8 mouse cellular contexts compared by ENCODE assay signal in the genomic region with DNA sequence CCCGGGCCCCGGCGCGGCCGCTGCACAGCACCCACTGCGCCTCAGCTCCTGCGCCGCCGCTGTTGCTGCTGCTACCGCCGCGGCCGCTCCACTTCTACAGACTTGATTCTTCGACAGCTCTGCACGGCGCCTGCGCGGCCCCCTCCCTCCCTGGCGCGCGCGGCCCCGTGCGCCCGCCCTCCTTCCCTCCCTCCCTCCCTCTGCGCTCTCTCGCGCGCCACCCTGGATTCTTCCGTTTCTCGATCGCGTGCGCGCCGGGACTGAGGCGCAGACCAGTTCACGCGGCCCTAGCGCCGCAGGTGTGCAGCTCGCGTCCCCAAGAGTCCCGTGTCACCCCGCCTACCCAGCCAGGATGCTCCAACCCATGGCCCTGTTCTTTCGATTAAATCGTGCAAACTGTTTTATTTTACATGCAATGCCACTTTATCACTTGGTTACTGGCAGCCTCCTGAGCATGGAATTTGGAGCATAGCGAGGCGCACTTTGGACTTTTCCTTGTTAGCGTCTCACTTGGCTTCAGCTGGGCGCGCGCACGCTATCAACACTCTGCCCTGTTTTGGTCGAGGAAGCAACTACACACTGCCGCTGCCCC. TPM values are rescaled to one million over a fixed set of nuclear protein-coding genes. Genes with fewer than 3 reads are reported as not detected.
DNase-seq lines count a peak whose midpoint lies in the region; ATAC-seq lines count a peak whose summit lies in the region.

TSS of gene Irf2bp2 (minus strand) at position 98 of the 592 bp plus-strand sequence.

- peak; percentile 99 for DNase-seq in NIH3T3 (ENCODE audit: low read depth)
- DNase-seq in cerebellum, adult 9-11 months, result peak; percentile 91
- peak; percentile 82 to 87 for DNase-seq in frontal cortex, postnatal 10 days (ENCODE audit: low spot score in 2 of 2)
- DNase-seq in layer of hippocampus, postnatal 36 days, result peak; percentile 85 to 86
- peak; percentile 91 to 96 for DNase-seq in lung, postnatal 4 days
- DNase-seq in retina, postnatal 7 days (ENCODE audit: low read depth, low spot score), result peak; percentile 91
- DNase-seq in urinary bladder, adult 2 months (ENCODE audit: low spot score), result peak; percentile 79

- peak; percentile 68 for ATAC-seq in hindbrain, embryonic 12.5 days (ENCODE audit: low FRiP score)

- H3K9me3 ChIP-seq in hindbrain, embryonic 12.5 days (replicated peaks), result no peaks in the 10 kb centered on the region

- peak within 1 kb of the TSS; percentile 99 for H3K27ac ChIP-seq in hindbrain, embryonic 12.5 days

- peak within 1 kb of the TSS; percentile 99 for H3K4me3 ChIP-seq in hindbrain, embryonic 12.5 days

- peak within 1 kb of the TSS; percentile 93 for H3K4me2 ChIP-seq in hindbrain, embryonic 12.5 days (replicated peaks)

- H3K27me3 ChIP-seq in hindbrain, embryonic 12.5 days, result no peaks in the 10 kb centered on the region

- peaks cover 51% of the 10 kb centered on the region for H3K4me1 ChIP-seq in hindbrain, embryonic 12.5 days

- 2% methylated on average over 43 of the region's 56 CpGs for WGBS in hindbrain, embryonic 12.5 days

- peak within 1 kb of the TSS; percentile 100 for H3K9ac ChIP-seq in hindbrain, embryonic 12.5 days

- H3K36me3 ChIP-seq in hindbrain, embryonic 12.5 days, result peaks cover 6% of the 10 kb centered on the region; the same call in 1 of the 2 replicates

RNA-seq across cellular contexts. Expression of gene Irf2bp2, which starts in this region (rescaled TPM):
- polyA plus RNA-seq in hindbrain, embryonic 12.5 days (2016; fragmentation: Nextera tagmentation; extraction: Ambion mirVana), result 8.8 and 9.6 TPM in 2 replicates
- total RNA-seq in layer of hippocampus, postnatal 36 days (2021), result 10 to 100 TPM; 61.4 to 61.6 TPM
- 33.4 and 35.5 TPM in 2 replicates for polyA plus RNA-seq in urinary bladder, adult 2 months (2012; rRNA removed)

Comparison
In these comparisons a context has a peak if more than half of its experiments do, and no peak if none do; other contexts are left out.
1. Peak in every context shown above with its lines: DNase-seq, ATAC-seq, H3K4me3 ChIP-seq and H3K27ac ChIP-seq.